Mouse (Mus musculus) kidney, embryonic 15.5 days (tissue): ENCODE results near the gene Cab39. TPM values are rescaled to one million over a fixed set of nuclear protein-coding genes. Genes with fewer than 3 reads are reported as not detected.

Experiments
- ATAC-seq: fragments of 200-750 bp; cut with Nextera tagmentation; replicated peaks from 2 replicates; pipeline ENCODE4 v1.8.0; 2017; ENCODE audit warnings: moderate TSS enrichment; ENCODE audit not compliant: low FRiP score
- H3K27ac ChIP-seq: fragments of 300-500 bp; sonication (generic); 2 replicates; pipeline ENCODE4 v1.5.1; 2015; ENCODE audit warnings: mild to moderate bottlenecking, inconsistent platforms
- H3K27me3 ChIP-seq: fragments of 300-500 bp; sonication (generic); 2 replicates; pipeline ENCODE4 v1.6.1; 2015; ENCODE audit warnings: inconsistent platforms
- H3K36me3 ChIP-seq: fragments of 300-500 bp; sonication (generic); 2 replicates; pipeline ENCODE4 v1.6.1; 2015; ENCODE audit warnings: inconsistent platforms
- H3K4me1 ChIP-seq: fragments of 300-500 bp; sonication (generic); 2 replicates; pipeline ENCODE4 v1.6.1; 2015; ENCODE audit warnings: inconsistent platforms
- H3K4me2 ChIP-seq: fragments of 300-500 bp; sonication (generic); 2 replicates; pipeline ENCODE4 v1.6.1; 2015; ENCODE audit warnings: moderate library complexity, mild to moderate bottlenecking, inconsistent platforms
- H3K4me3 ChIP-seq: fragments of 300-500 bp; sonication (generic); replicated peaks from 2 replicates; pipeline ENCODE4 v1.5.1; 2015; ENCODE audit warnings: mild to moderate bottlenecking, inconsistent platforms
- H3K9ac ChIP-seq: fragments of 300-500 bp; sonication (generic); 2 replicates; pipeline ENCODE4 v1.6.1; 2015; ENCODE audit warnings: mild to moderate bottlenecking, inconsistent platforms
- H3K9me3 ChIP-seq: fragments of 300-500 bp; sonication (generic); replicated peaks from 2 replicates; pipeline ENCODE4 v1.6.1; 2016; ENCODE audit warnings: inconsistent platforms
- WGBS: fragments of 180-500 bp; shearing (Covaris S2); methylation state at CpG from one replicate; pipeline ENCODE4 v1.1.7; 2015; ENCODE audit warnings: mixed read lengths; 5-methylcytosine and 5-hydroxymethylcytosine counted together
- polyA plus RNA-seq: library from polyadenylated mRNA; unstranded; fragments of >200 nt; fragmentation: Nextera tagmentation; extraction: Ambion mirVana; gene quantifications from 2 replicates; pipeline ENCODE4 v1.2.1, GENCODE M21; 2015

Cab39 gene
- polyA plus RNA-seq, 1 experiment from 2014 or later = 28.0 TPM

- Histone ChIP-seq H3K27me3 (no peaks in the 10 kb centered on the region), H3K36me3 (no peaks in the 10 kb centered on the region), H3K27ac (no peak overlapping the region), H3K9me3 (no peaks in the 10 kb centered on the region), H3K4me1 (0 out of 2 replicates have a peak, but pooled peaks cover 4% of the 10 kb centered on the region), H3K9ac (no peak overlapping the region), H3K4me2 (no peak overlapping the region), H3K4me3 (no peak overlapping the region)
- 83% methylated on average over 6 of the region's 6 CpGs for WGBS
- ATAC-seq = no peak
Measured at GRCm38 (mm10) chr1:85763386-85763785, 29.9 kb upstream of the Cab39 start.

DNA sequence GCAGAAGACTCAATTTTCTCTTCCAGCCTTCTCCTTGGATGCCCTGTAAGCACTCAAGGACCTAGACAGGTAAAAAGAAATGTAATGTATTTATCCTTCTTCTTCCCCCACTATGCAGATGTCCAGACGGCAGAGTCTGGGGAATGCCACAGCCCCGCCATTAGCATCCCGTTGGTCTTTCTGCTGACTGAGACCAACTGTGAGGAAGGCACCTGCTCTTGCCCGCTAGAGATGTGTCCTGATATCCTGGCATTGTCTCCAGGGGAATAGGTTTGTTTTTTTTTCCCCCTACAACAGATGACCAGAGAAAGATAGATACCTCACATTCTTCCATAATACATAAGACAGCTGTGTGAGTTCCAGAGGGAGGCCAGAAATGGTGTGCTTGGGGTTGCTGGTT, 28.9 kb upstream of the Cab39 start:
- Histone ChIP-seq H3K4me2 (no peak overlapping the region), H3K27ac (no peak overlapping the region), H3K9ac (no peak overlapping the region), H3K4me3 (no peak overlapping the region), H3K4me1 (no peaks in the 10 kb centered on the region), H3K9me3 (no peaks in the 10 kb centered on the region), H3K36me3 (no peaks in the 10 kb centered on the region), H3K27me3 (no peaks in the 10 kb centered on the region)
- no peak for ATAC-seq
- WGBS = 84% methylated on average over 4 of the region's 4 CpGs

DNA sequence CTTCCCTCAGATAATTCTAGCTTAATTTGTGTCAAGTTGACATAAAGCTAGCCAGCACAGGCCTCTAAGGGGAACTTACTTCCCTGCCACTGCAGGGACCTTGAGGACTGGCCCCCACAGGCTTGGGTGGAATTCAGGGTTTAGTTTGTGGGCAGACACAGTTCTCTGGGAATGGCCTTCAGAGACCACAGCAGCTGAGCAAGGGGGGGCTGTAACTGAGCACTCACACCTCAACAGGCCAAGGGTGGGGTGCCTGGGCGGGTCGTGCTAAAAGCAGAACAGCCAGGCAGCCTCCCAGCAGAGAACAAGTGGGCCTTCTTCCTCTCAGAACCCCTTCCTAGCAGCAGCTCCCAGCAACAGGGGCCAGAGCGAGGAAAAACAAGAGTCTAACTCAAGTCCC, 27.1 kb upstream of the Cab39 start:
- H3K4me3 ChIP-seq = no peak overlapping the region
- no peaks in the 10 kb centered on the region for H3K27me3 ChIP-seq
- H3K27ac ChIP-seq = no peak overlapping the region
- no peaks in the 10 kb centered on the region for H3K36me3 ChIP-seq
- no peak for ATAC-seq
- 87% methylated on average over 3 of the region's 3 CpGs for WGBS
- no peak overlapping the region for H3K9ac ChIP-seq
- H3K4me1 ChIP-seq = no peaks in the 10 kb centered on the region
- H3K4me2 ChIP-seq = no peak overlapping the region
- H3K9me3 ChIP-seq = no peaks in the 10 kb centered on the region

DNA sequence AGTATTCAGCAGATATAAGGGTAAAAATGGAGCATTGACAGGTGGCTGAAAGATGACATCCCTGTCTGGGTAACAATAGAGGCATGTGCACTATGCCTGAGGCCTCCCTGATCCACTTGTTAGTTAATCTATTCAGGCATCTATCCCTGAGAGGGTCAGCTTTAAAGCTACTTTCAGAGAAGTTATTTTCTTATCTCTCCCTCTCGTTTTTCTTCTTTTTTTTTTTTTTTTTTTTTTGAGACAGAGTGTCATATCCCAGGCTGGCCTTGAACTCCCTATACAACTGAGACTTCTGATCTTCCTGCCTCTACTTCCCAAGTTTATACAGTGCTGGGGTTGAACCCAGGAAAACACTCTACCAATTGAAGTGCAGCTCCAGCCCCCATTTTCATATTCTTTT, 25.5 kb upstream of the Cab39 start:
- H3K27me3 ChIP-seq = no peaks in the 10 kb centered on the region
- ATAC-seq = no peak
- 63% methylated on average over 1 of the region's 1 CpGs for whole genome bisulfite sequencing
- no peak overlapping the region for H3K4me3 ChIP-seq
- no peak overlapping the region for H3K4me2 ChIP-seq
- H3K27ac ChIP-seq = no peak overlapping the region
- H3K9me3 ChIP-seq = no peaks in the 10 kb centered on the region
- H3K4me1 ChIP-seq = no peaks in the 10 kb centered on the region
- no peaks in the 10 kb centered on the region for H3K36me3 ChIP-seq
- H3K9ac ChIP-seq = no peak overlapping the region

- H3K27ac ChIP-seq = no peak overlapping the region
- no peaks in the 10 kb centered on the region for H3K27me3 ChIP-seq
- no peak overlapping the region for H3K4me3 ChIP-seq
- no peak overlapping the region for H3K9ac ChIP-seq
- no peaks in the 10 kb centered on the region for H3K9me3 ChIP-seq
- WGBS = 70% methylated on average over 3 of the region's 3 CpGs
- no peak for ATAC-seq
- no peaks in the 10 kb centered on the region for H3K4me1 ChIP-seq
- no peak overlapping the region for H3K4me2 ChIP-seq
- H3K36me3 ChIP-seq = no peaks in the 10 kb centered on the region
Measured at GRCm38 (mm10) chr1:85771976-85772375, 21.3 kb upstream of the Cab39 start.

- Histone ChIP-seq H3K4me1 (no peaks in the 10 kb centered on the region), H3K36me3 (no peaks in the 10 kb centered on the region), H3K9me3 (no peaks in the 10 kb centered on the region), H3K27ac (no peak overlapping the region), H3K9ac (no peak overlapping the region), H3K27me3 (no peaks in the 10 kb centered on the region), H3K4me2 (no peak overlapping the region), H3K4me3 (no peak overlapping the region)
- WGBS = 80% methylated on average over 7 of the region's 7 CpGs
- no peak for ATAC-seq
Measured at GRCm38 (mm10) chr1:85775136-85775535, 18.1 kb upstream of the Cab39 start.

DNA sequence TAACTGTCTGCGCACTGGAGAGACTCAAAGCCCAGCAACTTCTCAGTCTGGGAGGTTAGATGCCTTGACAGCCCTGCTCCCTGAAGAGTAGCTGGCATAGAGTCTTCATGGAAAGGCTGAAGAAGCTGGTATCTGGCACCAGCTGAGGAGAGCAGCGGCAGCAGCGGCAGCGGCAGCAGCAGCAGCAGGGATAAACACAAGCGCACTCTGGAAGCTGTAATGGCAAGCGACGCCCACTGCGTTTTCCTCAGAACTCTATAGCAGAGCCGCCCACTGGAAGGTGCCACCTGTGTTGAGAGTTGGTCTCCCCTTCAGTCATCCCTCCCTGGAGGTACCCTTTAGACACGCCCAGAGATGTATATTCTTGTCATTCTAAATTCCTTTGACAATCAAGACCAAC, 17.1 kb upstream of the Cab39 start:
- Histone ChIP-seq H3K4me2 (0 out of 2 replicates have a peak overlapping the region, but pooled peaks have one; percentile 27), H3K27me3 (no peaks in the 10 kb centered on the region), H3K9me3 (no peaks in the 10 kb centered on the region), H3K4me3 (no peak overlapping the region), H3K4me1 (no peaks in the 10 kb centered on the region), H3K27ac (no peak overlapping the region), H3K9ac (no peak overlapping the region), H3K36me3 (no peaks in the 10 kb centered on the region)
- ATAC-seq = no peak
- 49% methylated on average over 10 of the region's 10 CpGs for WGBS

- Histone ChIP-seq H3K27me3 (no peaks in the 10 kb centered on the region), H3K27ac (no peak within 1 kb of the TSS), H3K36me3 (no peaks in the 10 kb centered on the region), H3K4me2 (no peak within 1 kb of the TSS), H3K4me1 (no peaks in the 10 kb centered on the region), H3K9ac (no peak within 1 kb of the TSS), H3K9me3 (no peaks in the 10 kb centered on the region), H3K4me3 (no peak within 1 kb of the TSS)
- no peak for ATAC-seq
- WGBS = 94% methylated on average over 4 of the region's 4 CpGs
Measured at GRCm38 (mm10) chr1:85778436-85778835, 14.8 kb upstream of the Cab39 start, which contains the start of gene A630001G21Rik. A630001G21Rik (minus strand) TSS chr1:85778643.

DNA sequence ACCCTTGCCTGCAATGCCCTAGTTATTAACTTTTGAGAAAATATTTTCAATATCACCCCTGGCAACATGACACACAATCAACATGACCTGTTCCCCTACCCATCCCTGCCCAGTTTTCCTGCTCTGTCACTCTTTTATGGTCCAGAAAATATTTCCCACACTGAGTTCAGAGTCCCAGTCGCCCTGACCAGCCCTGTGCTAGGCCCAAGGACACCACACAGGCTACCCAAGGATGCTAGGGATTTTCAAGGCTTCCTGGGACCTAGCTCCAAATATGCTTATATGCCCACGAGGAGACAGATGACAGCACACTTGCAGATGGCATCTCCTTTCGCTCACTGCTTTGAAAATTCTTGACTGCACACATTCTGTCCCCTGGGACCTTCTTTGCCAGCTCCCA, 14.2 kb upstream of the Cab39 start:
- ATAC-seq = no peak
- H3K36me3 ChIP-seq = no peaks in the 10 kb centered on the region
- H3K4me2 ChIP-seq = no peak overlapping the region
- H3K9me3 ChIP-seq = no peaks in the 10 kb centered on the region
- 67% methylated on average over 3 of the region's 3 CpGs for WGBS
- no peak overlapping the region for H3K4me3 ChIP-seq
- H3K27ac ChIP-seq = no peak overlapping the region
- H3K27me3 ChIP-seq = no peaks in the 10 kb centered on the region
- H3K4me1 ChIP-seq = no peaks in the 10 kb centered on the region
- H3K9ac ChIP-seq = no peak overlapping the region

DNA sequence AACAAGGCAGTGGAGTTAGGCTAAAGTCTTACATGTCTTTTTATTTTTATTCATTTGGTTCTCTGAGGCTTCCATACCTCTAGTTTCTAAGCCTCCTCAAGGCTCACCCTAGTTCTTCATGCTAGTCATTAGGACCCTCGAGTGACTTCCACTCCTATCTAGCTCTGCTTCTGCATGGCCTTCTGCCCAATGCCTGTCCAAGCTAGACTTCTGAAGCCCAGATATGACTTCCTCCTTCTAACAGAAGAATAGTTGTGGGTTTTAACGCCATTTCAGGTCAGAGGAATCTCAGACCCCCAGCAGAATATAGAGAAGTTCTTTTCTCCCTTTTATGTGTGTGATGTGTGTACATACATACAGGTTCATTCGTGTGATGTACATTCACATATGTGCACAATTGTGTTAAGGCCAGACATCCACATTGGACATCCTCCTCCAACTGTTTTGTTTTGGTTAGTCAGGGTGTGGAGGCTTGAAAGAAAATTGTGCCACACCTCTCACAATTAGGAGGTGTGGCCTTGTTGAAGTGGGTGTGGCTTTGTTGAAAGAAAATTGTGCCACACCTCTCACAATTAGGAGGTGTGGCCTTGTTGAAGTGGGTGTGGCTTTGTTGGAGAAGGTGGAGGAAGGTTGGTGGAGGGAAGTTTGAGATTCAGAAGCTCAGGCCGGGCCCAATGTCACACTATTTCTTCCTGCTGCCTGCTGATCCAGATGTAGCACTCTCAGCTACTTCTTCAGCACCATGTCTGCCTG, 13.6 kb upstream of the Cab39 start:
- no peaks in the 10 kb centered on the region for H3K4me1 ChIP-seq
- no peak overlapping the region for H3K4me3 ChIP-seq
- no peak overlapping the region for H3K4me2 ChIP-seq
- no peaks in the 10 kb centered on the region for H3K27me3 ChIP-seq
- 82% methylated on average over 4 of the region's 4 CpGs for WGBS
- no peak for ATAC-seq
- H3K27ac ChIP-seq = no peak overlapping the region
- no peaks in the 10 kb centered on the region for H3K9me3 ChIP-seq
- no peaks in the 10 kb centered on the region for H3K36me3 ChIP-seq
- no peak overlapping the region for H3K9ac ChIP-seq

GRCm38 (mm10) chr1:85790565-85790964, 2.7 kb upstream of the Cab39 start:
- no peak for ATAC-seq
- no peak overlapping the region for H3K9ac ChIP-seq

GRCm38 (mm10) chr1:85791476-85791875, 1.8 kb upstream of the Cab39 start:
- Histone ChIP-seq H3K4me2 (no peak overlapping the region), H3K4me3 (no peak overlapping the region), H3K27ac (no peak overlapping the region), H3K27me3 (no peaks in the 10 kb centered on the region), H3K9ac (no peak overlapping the region), H3K9me3 (no peaks in the 10 kb centered on the region), H3K36me3 (no peaks in the 10 kb centered on the region), H3K4me1 (peaks cover 11% of the 10 kb centered on the region)
- ATAC-seq = no peak
- WGBS = 82% methylated on average over 3 of the region's 3 CpGs

More at GRCm38 (mm10) chr1:85790565-85790964, 2.7 kb upstream of the Cab39 start:
- Histone ChIP-seq H3K27me3 (no peaks in the 10 kb centered on the region), H3K4me1 (peaks cover 7% of the 10 kb centered on the region), H3K4me2 (no peak overlapping the region), H3K9me3 (no peaks in the 10 kb centered on the region), H3K27ac (no peak overlapping the region), H3K36me3 (no peaks in the 10 kb centered on the region), H3K4me3 (no peak overlapping the region)
- 67% methylated on average over 3 of the region's 3 CpGs for WGBS
